Mouse (Mus musculus) retina, embryonic 14.5 days (tissue): ENCODE measurements around the gene Gm21812.
"Not testable (repeated sequence)": the region's sequence is repeated elsewhere in the genome, so short reads cannot be mapped to it uniquely, and the experiment has no call there.

Experiments
- DNase-seq: peaks from one replicate; pipeline ENCODE4 v3.0.0-alpha.2; 2015; ENCODE audit warnings: low spot score

The Gm21812 gene

GRCm38 (mm10) chrY:9347084-9347483 lies at the start of gene Gm21812:
Gm21812 (minus strand) TSS chrY:9347184.
- not testable (repeated sequence) for DNase-seq
